Mouse (Mus musculus) liver, postnatal 0 days (tissue): ENCODE data around the gene Rnf126. TPM values are rescaled to one million over a fixed set of nuclear protein-coding genes. Genes with fewer than 3 reads are reported as not detected.
A peak's percentile ranks its signal among the peaks of the same experiment; 100 is the strongest.

ENCODE experiments used
- ATAC-seq: fragments of 200-750 bp; cut with Nextera tagmentation; 2 replicates; pipeline ENCODE4 v1.8.0; 2017; ENCODE audit warnings: mild to moderate bottlenecking, moderate library complexity
- DNase-seq: peaks from one replicate; pipeline ENCODE4 v3.0.0-alpha.2; 2016
- H3K27ac ChIP-seq: fragments of 300-500 bp; sonication (generic); 2 replicates; pipeline ENCODE4 v1.5.1; 2014; ENCODE audit warnings: antibody characterized with exemption, moderate library complexity, mild to moderate bottlenecking, low read depth
- H3K27me3 ChIP-seq: fragments of 300-500 bp; sonication (generic); 2 replicates; pipeline ENCODE4 v1.6.1; 2014; ENCODE audit warnings: low read length, control low read depth, mixed read lengths; ENCODE audit not compliant: insufficient read depth
- H3K36me3 ChIP-seq: fragments of 300-500 bp; sonication (generic); replicated peaks from 2 replicates; pipeline ENCODE4 v1.6.1; 2014; ENCODE audit warnings: mild to moderate bottlenecking, control low read depth, low read length, moderate library complexity, mixed read lengths; ENCODE audit not compliant: insufficient read depth
- H3K4me1 ChIP-seq: fragments of 300-500 bp; sonication (generic); 2 replicates; pipeline ENCODE4 v1.6.1; 2014; ENCODE audit warnings: antibody characterized with exemption, mild to moderate bottlenecking, control low read depth; ENCODE audit not compliant: insufficient read depth
- H3K4me2 ChIP-seq: fragments of 300-500 bp; sonication (generic); 2 replicates; pipeline ENCODE4 v1.6.1; 2014; ENCODE audit warnings: low read depth, mild to moderate bottlenecking, low read length, moderate library complexity, mixed read lengths
- H3K4me3 ChIP-seq: fragments of 300-500 bp; sonication (generic); 2 replicates; pipeline ENCODE4 v1.5.1; 2014; ENCODE audit warnings: low read depth, low read length
- H3K9ac ChIP-seq: fragments of 300-500 bp; sonication (generic); replicated peaks from 2 replicates; pipeline ENCODE4 v1.6.1; 2014; ENCODE audit warnings: mild to moderate bottlenecking, moderate library complexity
- H3K9me3 ChIP-seq: fragments of 300-500 bp; sonication (generic); 2 replicates; pipeline ENCODE4 v1.6.1; 2016; ENCODE audit warnings: mild to moderate bottlenecking, control low read depth, low read length, mixed read lengths
- CTCF ChIP-seq: sonication (generic); IDR thresholded peaks from 2 replicates; pipeline ENCODE4 v1.5.1; 2016; ENCODE audit warnings: antibody characterized with exemption, low read depth
- EP300 ChIP-seq: IDR thresholded peaks from 2 replicates; pipeline ENCODE4 v1.6.1; 2016; ENCODE audit warnings: antibody characterized with exemption, low read depth, mild to moderate bottlenecking
- WGBS: fragments of 180-500 bp; shearing (Covaris S2); extraction: QIAGEN DNeasy Blood & Tissue Kit; methylation state at CpG from one replicate; pipeline ENCODE4 v1.1.7; 2014; ENCODE audit not compliant: insufficient replicate concordance; 5-methylcytosine and 5-hydroxymethylcytosine counted together
- polyA plus RNA-seq: library from polyadenylated mRNA; unstranded; fragments of >200 nt; fragmentation: Nextera tagmentation; extraction: Ambion mirVana; gene quantifications from 2 replicates; pipeline ENCODE4 v1.2.1, GENCODE M21; 2015

Rnf126 gene
- polyA plus RNA-seq, 1 experiment from 2014 or later: 28.2 TPM

GRCm38 (mm10) chr10:79714996-79715395 lies 51.8 kb downstream of the Rnf126 start:
- no peak for ATAC-seq
- 59% methylated on average over 4 of the region's 4 CpGs for whole genome bisulfite sequencing
- H3K4me2 ChIP-seq: no peak overlapping the region
- no peak for DNase-seq
- peaks cover 48% of the 10 kb centered on the region for H3K27me3 ChIP-seq
- H3K9ac ChIP-seq: no peak overlapping the region
- H3K9me3 ChIP-seq: no peaks in the 10 kb centered on the region
- peaks cover 22% of the 10 kb centered on the region for H3K36me3 ChIP-seq
- peaks cover 21% of the 10 kb centered on the region for H3K4me1 ChIP-seq
- TF ChIP-seq CTCF (no peak), EP300 (no peak)
- no peak overlapping the region for H3K4me3 ChIP-seq
- H3K27ac ChIP-seq: no peak overlapping the region

GRCm38 (mm10) chr10:79713163-79713562 lies 53.6 kb downstream of the Rnf126 start:
- H3K4me2 ChIP-seq: peak overlapping the region; percentile 48; the same call in 1 of the 2 replicates
- peaks cover 38% of the 10 kb centered on the region for H3K27me3 ChIP-seq
- no peak for DNase-seq
- TF ChIP-seq CTCF (no peak), EP300 (no peak)
- no peak overlapping the region for H3K4me3 ChIP-seq
- peaks cover 41% of the 10 kb centered on the region for H3K36me3 ChIP-seq
- H3K27ac ChIP-seq: peak overlapping the region; percentile 71
- no peaks in the 10 kb centered on the region for H3K9me3 ChIP-seq
- no peak for ATAC-seq
- WGBS: 48% methylated on average over 1 of the region's 1 CpGs
- peaks cover 27% of the 10 kb centered on the region for H3K4me1 ChIP-seq
- peak overlapping the region; percentile 26; the same call in 1 of the 2 replicates for H3K9ac ChIP-seq

DNA sequence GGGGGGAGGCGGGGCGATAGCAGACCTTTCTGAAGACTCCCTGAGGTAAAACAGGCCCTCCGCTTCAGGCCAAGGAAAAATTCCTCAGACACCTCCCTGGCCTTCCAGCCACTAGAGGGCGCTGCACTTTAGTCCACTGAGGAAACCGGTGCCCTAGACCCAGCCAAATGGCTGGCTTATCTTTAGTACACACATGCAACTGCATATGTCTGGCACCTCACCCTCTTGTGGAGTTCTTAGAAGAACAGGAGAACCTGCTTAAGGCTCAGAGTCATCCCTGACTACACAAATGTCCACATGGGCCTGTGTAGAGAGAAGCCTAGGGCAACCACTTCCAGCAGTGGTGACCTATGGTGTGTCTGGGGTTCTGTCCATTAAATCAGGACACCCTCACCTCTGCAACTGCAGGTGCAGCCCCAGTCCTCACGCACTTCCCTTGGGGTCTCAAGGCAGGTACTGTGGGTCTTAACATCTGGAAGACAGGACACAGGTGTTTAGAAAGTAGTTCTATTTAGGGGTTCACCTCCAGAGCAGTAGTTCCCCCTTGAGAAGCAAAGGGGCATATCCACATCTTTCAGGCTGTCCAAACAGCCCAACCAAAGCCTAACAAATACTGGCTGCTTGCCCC lies 54.1 kb downstream of the Rnf126 start:
- peaks cover 32% of the 10 kb centered on the region for H3K27me3 ChIP-seq
- ATAC-seq: peak; percentile 93
- TF ChIP-seq EP300 (peak; percentile 91), CTCF (peak; percentile 91)
- H3K27ac ChIP-seq: peak overlapping the region; percentile 71
- 16% methylated on average over 5 of the region's 6 CpGs for WGBS
- no peak overlapping the region for H3K4me3 ChIP-seq
- H3K4me2 ChIP-seq: peak overlapping the region; percentile 48
- H3K9ac ChIP-seq: peak overlapping the region; percentile 26; the same call in 1 of the 2 replicates
- H3K4me1 ChIP-seq: peaks cover 31% of the 10 kb centered on the region
- H3K9me3 ChIP-seq: no peaks in the 10 kb centered on the region
- peaks cover 46% of the 10 kb centered on the region for H3K36me3 ChIP-seq
- DNase-seq: peak; percentile 93

DNA sequence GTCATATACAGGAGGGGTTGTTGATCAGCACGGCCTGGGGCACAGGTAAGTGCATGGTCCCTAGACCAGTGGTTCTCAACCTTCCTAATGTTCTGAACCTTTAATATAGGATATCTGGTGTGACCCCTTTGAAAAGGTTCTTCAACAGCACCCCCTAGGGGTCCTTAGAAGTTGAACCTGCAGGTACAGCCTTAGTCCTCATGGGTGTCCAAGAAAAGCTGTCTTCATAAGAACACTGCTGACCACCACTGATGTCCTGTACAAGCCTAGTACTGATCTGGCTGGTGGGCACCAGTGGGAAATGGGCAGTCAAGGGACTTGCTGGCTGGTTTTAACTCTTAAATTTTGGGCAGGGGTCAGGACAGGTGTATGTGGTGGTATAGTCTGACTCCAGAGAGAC lies 54.7 kb downstream of the Rnf126 start:
- no peak overlapping the region for H3K4me3 ChIP-seq
- H3K4me2 ChIP-seq: no peak overlapping the region
- no peak for TF ChIP-seq EP300
- TF ChIP-seq CTCF: peak; percentile 67
- peak overlapping the region; percentile 17; the same call in 1 of the 2 replicates for H3K27ac ChIP-seq
- ATAC-seq (peak; percentile 37), DNase-seq (no peak)
- H3K9ac ChIP-seq: no peak overlapping the region
- H3K36me3 ChIP-seq: peaks cover 51% of the 10 kb centered on the region
- H3K9me3 ChIP-seq: no peaks in the 10 kb centered on the region
- 86% methylated on average over 1 of the region's 1 CpGs for WGBS
- H3K4me1 ChIP-seq: peaks cover 32% of the 10 kb centered on the region
- peaks cover 26% of the 10 kb centered on the region for H3K27me3 ChIP-seq

DNA sequence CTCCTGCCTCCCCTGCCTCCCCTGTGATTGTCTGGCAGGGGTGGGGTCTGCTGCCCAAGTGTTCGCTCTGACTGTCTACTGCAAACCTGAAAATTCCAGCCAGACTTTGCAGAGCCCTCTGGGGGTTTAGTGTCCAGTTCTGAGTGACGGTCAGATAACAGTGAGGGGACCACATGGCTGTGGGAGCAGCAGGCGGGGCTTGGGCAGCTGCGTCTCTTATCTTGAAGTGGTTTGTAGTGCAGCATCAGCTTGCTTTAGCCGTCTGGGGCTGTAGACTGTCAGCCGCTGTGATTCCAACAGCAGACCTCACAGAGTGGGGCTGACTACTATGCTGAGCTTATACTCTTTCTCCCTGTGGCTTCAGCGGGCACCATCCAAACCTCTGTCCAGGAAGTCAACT lies 57.4 kb downstream of the Rnf126 start:
- Histone ChIP-seq H3K36me3 (peaks cover 61% of the 10 kb centered on the region), H3K27ac (no peak overlapping the region), H3K9me3 (no peaks in the 10 kb centered on the region), H3K4me2 (peak overlapping the region; percentile 13), H3K4me3 (no peak overlapping the region), H3K9ac (no peak overlapping the region), H3K27me3 (0 out of 2 replicates have a peak, but pooled peaks cover 3% of the 10 kb centered on the region), H3K4me1 (peaks cover 46% of the 10 kb centered on the region)
- ATAC-seq (no peak), DNase-seq (no peak)
- WGBS: 50% methylated on average over 7 of the region's 7 CpGs
- TF ChIP-seq CTCF: no peak
- no peak for TF ChIP-seq EP300

DNA sequence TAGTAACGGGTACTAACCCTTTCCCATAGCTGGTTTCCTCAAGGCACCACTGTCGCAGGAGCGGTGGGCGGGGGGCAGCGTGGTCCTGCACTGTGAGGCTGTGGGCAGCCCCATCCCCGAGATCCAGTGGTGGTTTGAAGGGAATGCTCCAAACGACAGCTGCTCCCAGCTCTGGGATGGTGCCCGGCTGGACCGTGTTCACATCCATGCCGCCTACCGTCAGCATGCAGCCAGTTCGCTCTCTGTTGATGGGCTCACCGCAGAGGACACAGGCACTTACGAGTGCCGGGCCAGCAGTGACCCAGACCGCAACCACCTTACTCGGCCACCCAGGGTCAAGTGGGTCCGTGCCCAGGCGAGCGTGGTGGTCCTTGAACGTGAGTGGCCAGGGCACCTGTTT lies 58.1 kb downstream of the Rnf126 start:
- ATAC-seq (no peak), DNase-seq (no peak)
- H3K36me3 ChIP-seq: peaks cover 61% of the 10 kb centered on the region
- H3K9ac ChIP-seq: 0 out of 2 replicates have a peak overlapping the region, but pooled peaks have one; percentile 34
- TF ChIP-seq CTCF (no peak), EP300 (no peak)
- WGBS: 92% methylated on average over 21 of the region's 21 CpGs
- H3K9me3 ChIP-seq: no peaks in the 10 kb centered on the region
- no peak overlapping the region for H3K27ac ChIP-seq
- no peaks in the 10 kb centered on the region for H3K27me3 ChIP-seq
- H3K4me1 ChIP-seq: peaks cover 47% of the 10 kb centered on the region
- H3K4me2 ChIP-seq: peak overlapping the region; percentile 13; the same call in 1 of the 2 replicates
- no peak overlapping the region for H3K4me3 ChIP-seq

Other genes starting within 250 kb of the Rnf126 start
- gene Plpp2, start 233.2 kb downstream of the Rnf126 start, polyA plus RNA-seq: 32.7 and 38.8 TPM in 2 replicates
- gene Mier2, start 211.8 kb downstream of the Rnf126 start, polyA plus RNA-seq: 8.6 and 9.0 TPM in 2 replicates
- not detected in 2 replicates for gene Theg, start 179.6 kb downstream of the Rnf126 start, polyA plus RNA-seq
- gene C2cd4c, start 152.9 kb downstream of the Rnf126 start, polyA plus RNA-seq: not detected in 2 replicates
- gene Shc2, start 129.0 kb downstream of the Rnf126 start, polyA plus RNA-seq: 0.05 and 0.07 TPM in 2 replicates
- not detected in 2 replicates for gene Odf3l2, start 121.2 kb downstream of the Rnf126 start, polyA plus RNA-seq
- 0.12 and 0.19 TPM in 2 replicates for gene Madcam1, start 102.4 kb downstream of the Rnf126 start, polyA plus RNA-seq
- gene Tpgs1, start 97.6 kb downstream of the Rnf126 start, polyA plus RNA-seq: 24.9 and 25.8 TPM in 2 replicates
- gene Cdc34, start 84.8 kb downstream of the Rnf126 start, polyA plus RNA-seq: 77.6 and 80.1 TPM in 2 replicates
- 0.09 and 0.13 TPM in 2 replicates for gene Gzmm, start 77.9 kb downstream of the Rnf126 start, polyA plus RNA-seq
- 979 and 1,075 TPM in 2 replicates for gene Bsg, start 62.5 kb downstream of the Rnf126 start, polyA plus RNA-seq
- gene Hcn2, start 50.3 kb downstream of the Rnf126 start, polyA plus RNA-seq: 0.04 and 0.06 TPM in 2 replicates
- gene Polrmt, start 20.4 kb downstream of the Rnf126 start, polyA plus RNA-seq: 9.9 and 12.6 TPM in 2 replicates
- not detected in 2 replicates for gene Fgf22, start 11.9 kb downstream of the Rnf126 start, polyA plus RNA-seq
- 0.36 and 0.63 TPM in 2 replicates for gene Fstl3, start 10.3 kb upstream of the Rnf126 start, polyA plus RNA-seq
- gene Prss57, start 24.0 kb upstream of the Rnf126 start, polyA plus RNA-seq: 5.0 and 7.2 TPM in 2 replicates
- 7.9 and 9.2 TPM in 2 replicates for gene Palm, start 26.6 kb upstream of the Rnf126 start, polyA plus RNA-seq
- gene Misp, start 54.0 kb upstream of the Rnf126 start, polyA plus RNA-seq: 1.00 and 1.3 TPM in 2 replicates
- gene Ptbp1, start 87.5 kb upstream of the Rnf126 start, polyA plus RNA-seq: 55.4 and 59.1 TPM in 2 replicates
- 123 and 127 TPM in 2 replicates for gene Prtn3, start 107.5 kb upstream of the Rnf126 start, polyA plus RNA-seq
- gene Plppr3, start 107.7 kb upstream of the Rnf126 start, polyA plus RNA-seq: 2.9 and 4.9 TPM in 2 replicates
- gene Elane, start 119.3 kb upstream of the Rnf126 start, polyA plus RNA-seq: 180 and 207 TPM in 2 replicates
- not detected in 2 replicates for gene Cfd, start 123.9 kb upstream of the Rnf126 start, polyA plus RNA-seq
- 13.5 and 14.3 TPM in 2 replicates for gene Med16, start 142.0 kb upstream of the Rnf126 start, polyA plus RNA-seq
- 4.6 TPM in 1 of 2 replicates, not detected in the other for gene Gm26602, start 143.9 kb upstream of the Rnf126 start, polyA plus RNA-seq
- gene Kiss1r, start 150.0 kb upstream of the Rnf126 start, polyA plus RNA-seq: 0.18 and 0.34 TPM in 2 replicates
- gene R3hdm4, start 154.3 kb upstream of the Rnf126 start, polyA plus RNA-seq: 47.3 and 51.7 TPM in 2 replicates
- 4.5 and 5.5 TPM in 2 replicates for gene Arid3a, start 160.1 kb upstream of the Rnf126 start, polyA plus RNA-seq
- gene Wdr18, start 193.2 kb upstream of the Rnf126 start, polyA plus RNA-seq: 40.7 and 41.2 TPM in 2 replicates
- gene Grin3b, start 203.8 kb upstream of the Rnf126 start, polyA plus RNA-seq: 0.05 TPM in 1 of 2 replicates, not detected in the other
- gene Tmem259, start 217.4 kb upstream of the Rnf126 start, polyA plus RNA-seq: 13.2 and 14.5 TPM in 2 replicates
- gene Cnn2, start 221.6 kb upstream of the Rnf126 start, polyA plus RNA-seq: 40.7 and 42.8 TPM in 2 replicates
- gene Abca7, start 229.5 kb upstream of the Rnf126 start, polyA plus RNA-seq: 2.5 and 3.1 TPM in 2 replicates
- gene Arhgap45, start 249.7 kb upstream of the Rnf126 start, polyA plus RNA-seq: 12.1 and 14.2 TPM in 2 replicates